Mouse (Mus musculus) adrenal gland, postnatal 0 days (tissue): ENCODE measurements around the gene Tgif2. TPM values are rescaled to one million over a fixed set of nuclear protein-coding genes. Genes with fewer than 3 reads are reported as not detected.

Experiments used
- polyA plus RNA-seq: library from polyadenylated mRNA; unstranded; fragments of >200 nt; fragmentation: Nextera tagmentation; extraction: Ambion mirVana; gene quantifications from 2 replicates; pipeline ENCODE4 v1.2.1, GENCODE M21; 2015

The Tgif2 gene
- polyA plus RNA-seq = 16.9 and 17.8 TPM in 2 replicates

GRCm38 (mm10) chr2:156839319-156840191 is at the start of gene Tgif2:
TSS of gene Tgif2 (plus strand) at chr2:156840007.

DNA sequence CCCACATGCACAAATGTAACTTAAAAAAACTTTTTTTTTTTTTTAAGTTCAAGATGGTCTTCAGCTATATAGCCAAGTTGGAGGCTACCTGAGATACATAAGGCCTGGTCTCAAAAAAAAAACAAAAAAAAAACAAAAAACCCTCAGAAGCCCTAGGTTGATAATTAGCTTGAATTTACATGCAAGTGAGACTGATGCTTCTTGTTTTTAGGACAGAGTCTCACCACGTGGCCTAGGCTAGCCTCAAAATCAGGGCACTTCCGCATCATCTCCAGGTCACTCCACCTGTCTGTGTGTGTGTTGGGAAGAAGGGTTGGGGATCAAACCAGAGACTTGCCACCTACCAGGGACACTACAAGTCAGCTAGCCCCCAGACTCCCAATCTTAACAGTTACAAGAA is 18.0 kb downstream of the Tgif2 start, which contains the start of gene 4930518I15Rik:
TSS of gene 4930518I15Rik (minus strand) at position 112 of the 400 bp plus-strand sequence.

GRCm38 (mm10) chr2:156862772-156863486 is 23.1 kb downstream of the Tgif2 start, which contains the start of gene Rab5if:
TSS of gene Rab5if (plus strand) at chr2:156863128.

DNA sequence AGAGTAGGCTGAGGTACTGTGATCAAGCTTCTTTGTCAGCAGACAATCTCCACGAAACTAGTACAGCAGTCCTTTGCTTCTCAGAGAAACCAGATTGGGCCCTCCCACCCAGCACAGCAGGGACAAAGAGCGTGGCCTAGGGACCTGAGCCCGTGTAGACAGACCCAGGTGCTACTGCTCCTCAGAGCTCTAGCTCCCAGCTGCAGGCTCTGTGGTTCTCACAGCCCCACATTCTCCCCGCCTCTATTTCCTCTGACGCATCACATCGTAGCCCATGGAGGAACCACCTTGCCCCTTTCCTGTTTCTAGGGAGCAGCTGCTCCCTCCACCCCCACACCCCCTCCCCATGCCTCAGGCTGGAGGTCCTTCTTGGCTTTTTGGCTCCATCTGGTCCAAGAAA is 47.2 kb downstream of the Tgif2 start, which contains the start of gene Sla2:
TSS of gene Sla2 (minus strand) at position 176 of the 400 bp plus-strand sequence.

Other genes starting within 250 kb of the Tgif2 start
- gene Dlgap4, start 226.3 kb upstream of the Tgif2 start, polyA plus RNA-seq = 56.1 and 59.9 TPM in 2 replicates
- 126 and 205 TPM in 2 replicates for gene Myl9, start 64.6 kb upstream of the Tgif2 start, polyA plus RNA-seq
- 2.6 and 4.5 TPM in 2 replicates for gene 4930518I15Rik, start 17.9 kb downstream of the Tgif2 start, polyA plus RNA-seq
- 268 and 407 TPM in 2 replicates for gene Rab5if, start 23.1 kb downstream of the Tgif2 start, polyA plus RNA-seq
- gene Sla2, start 47.2 kb downstream of the Tgif2 start, polyA plus RNA-seq = 0.41 and 0.44 TPM in 2 replicates
- 34.1 and 34.3 TPM in 2 replicates for gene Ndrg3, start 152.0 kb downstream of the Tgif2 start, polyA plus RNA-seq
- 13.7 and 17.7 TPM in 2 replicates for gene Dsn1, start 167.1 kb downstream of the Tgif2 start, polyA plus RNA-seq
- gene Soga1, start 239.2 kb downstream of the Tgif2 start, polyA plus RNA-seq = 3.0 and 3.4 TPM in 2 replicates
- gene Tldc2, start 247.0 kb downstream of the Tgif2 start, polyA plus RNA-seq = 0.22 TPM in 1 of 2 replicates, not detected in the other